Mouse (Mus musculus) olfactory bulb, adult 2 months (tissue): ENCODE data around the gene Ppp1r9a.

Source experiments
- CTCF ChIP-seq: fragments of 200-500 bp; IDR thresholded peaks from 2 replicates; pipeline ENCODE4 v1.5.1; 2012; ENCODE audit warnings: low read depth, mild to moderate bottlenecking, low read length, moderate library complexity; ENCODE audit not compliant: insufficient read depth
- POLR2A ChIP-seq: fragments of 200-500 bp; IDR thresholded peaks from 2 replicates; pipeline ENCODE4 v1.6.1; 2012; ENCODE audit warnings: mild to moderate bottlenecking, low read depth, low read length, moderate library complexity; ENCODE audit not compliant: insufficient read depth

- no peak for TF ChIP-seq CTCF
- no peak for TF ChIP-seq POLR2A
These were observed 236.9 kb downstream of the Ppp1r9a start for GRCm38 (mm10) chr6:5139666-5140065.
